Mouse (Mus musculus) erythroblast, embryonic 14.5 days (primary cell): ENCODE measurements around the gene Gm21969.

Experiments used
- GATA1 ChIP-seq: IDR thresholded peaks from 2 replicates; pipeline ENCODE4 v1.6.1; 2012; ENCODE audit warnings: low read length, inconsistent platforms, mixed read lengths
- TAL1 ChIP-seq: IDR thresholded peaks from 3 replicates; pipeline ENCODE4 v1.6.1; 2012; ENCODE audit warnings: low read length, inconsistent platforms, mixed read lengths

- no peak for TF ChIP-seq GATA1
- no peak for TF ChIP-seq TAL1
These were observed 9.6 kb upstream of the Gm21969 start for GRCm38 (mm10) chr4:139593383-139593782.
